Mouse (Mus musculus): ENCODE results near the gene Letm1. TPM values are rescaled to one million over a fixed set of nuclear protein-coding genes. Genes with fewer than 3 reads are reported as not detected.

The Letm1 gene
- total RNA-seq, 2 experiments from 2014 or later, result 95.4 to 101 TPM

DNA sequence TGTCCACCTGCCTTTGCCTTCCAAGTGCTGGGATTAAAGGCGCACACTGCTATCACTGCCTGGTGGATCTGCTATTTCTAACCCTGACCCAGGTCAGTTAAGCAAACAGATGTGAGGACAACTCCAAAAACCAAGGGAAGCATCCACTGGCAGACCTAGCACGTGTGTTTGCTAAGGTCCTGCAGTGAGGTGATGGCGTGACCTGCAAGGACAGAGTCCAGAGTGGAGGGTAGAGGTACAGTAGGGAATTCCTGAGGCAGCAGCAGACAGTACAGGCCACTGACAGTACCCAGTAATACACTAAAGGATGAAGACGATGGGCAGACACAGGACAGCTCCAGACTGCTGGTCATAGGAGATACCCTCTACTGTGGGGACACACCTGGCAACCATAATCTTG is 42.1 kb downstream of the Letm1 start:
- DNase-seq (ENCODE audit: low spot score in 2 of 2), result no peak

DNA sequence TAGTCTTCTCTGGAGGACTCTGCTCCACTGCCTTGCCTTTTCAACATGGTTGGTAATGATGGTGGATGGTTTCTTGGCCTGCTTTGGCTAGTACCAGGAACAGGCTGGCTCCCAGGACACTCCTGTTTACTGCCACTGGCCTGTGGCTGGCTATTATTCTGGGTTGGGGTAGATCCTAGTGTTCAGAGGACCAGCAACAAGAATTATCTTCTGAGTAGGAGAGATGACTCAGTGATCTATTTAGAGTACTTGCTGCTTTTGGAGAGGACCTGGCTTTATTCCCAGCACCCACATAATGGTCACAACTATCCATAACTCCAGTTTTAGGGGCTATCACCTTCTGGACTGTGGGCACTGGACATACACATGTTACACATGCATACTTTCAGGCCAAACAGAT is 44.3 kb downstream of the Letm1 start:
- no peak for DNase-seq (ENCODE audit: low spot score in 2 of 2)

DNA sequence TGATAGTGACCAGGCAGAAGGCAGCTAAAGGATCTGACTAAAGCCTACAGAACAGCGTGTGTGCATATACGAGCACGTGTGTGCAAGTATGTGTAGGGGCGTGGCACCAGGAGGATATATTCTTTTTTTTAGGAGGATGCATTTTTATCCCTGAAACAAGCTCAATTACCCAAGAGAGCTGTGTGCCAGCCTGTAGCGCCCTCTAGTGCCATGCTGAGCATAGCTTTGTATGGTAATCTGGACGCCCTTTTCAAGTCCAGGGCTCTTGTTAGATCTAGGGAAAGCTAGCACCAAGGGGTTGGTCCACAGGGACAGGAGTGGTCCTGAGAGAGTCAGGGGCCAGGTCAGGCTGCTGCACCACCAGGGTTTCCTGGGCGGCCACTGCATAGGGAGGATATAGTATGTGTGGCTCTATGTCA is 44.7 kb downstream of the Letm1 start:
- peak; percentile 54 to 84 for DNase-seq (ENCODE audit: low spot score in 2 of 2)

DNA sequence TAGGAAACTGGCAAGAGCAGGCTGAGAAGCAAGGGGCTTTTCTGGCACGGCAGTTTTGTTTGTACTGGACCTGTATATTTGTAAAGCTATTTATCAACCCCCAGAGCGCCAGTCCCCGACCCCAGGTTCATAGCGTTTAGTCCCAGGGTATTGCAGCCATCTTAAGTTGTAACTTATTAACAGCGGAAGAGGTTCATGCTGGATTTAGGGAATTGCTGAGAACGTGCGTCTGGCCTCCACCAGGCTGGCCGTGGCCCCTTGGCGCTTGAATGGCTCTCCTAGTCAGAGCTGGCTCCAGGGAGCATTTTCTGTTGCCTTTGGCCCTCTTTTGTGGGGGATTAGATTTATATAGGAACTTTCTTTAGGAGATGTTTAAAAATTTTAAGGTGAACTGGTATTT is 46.4 kb downstream of the Letm1 start:
- no peak for DNase-seq (ENCODE audit: low spot score in 2 of 2)

DNA sequence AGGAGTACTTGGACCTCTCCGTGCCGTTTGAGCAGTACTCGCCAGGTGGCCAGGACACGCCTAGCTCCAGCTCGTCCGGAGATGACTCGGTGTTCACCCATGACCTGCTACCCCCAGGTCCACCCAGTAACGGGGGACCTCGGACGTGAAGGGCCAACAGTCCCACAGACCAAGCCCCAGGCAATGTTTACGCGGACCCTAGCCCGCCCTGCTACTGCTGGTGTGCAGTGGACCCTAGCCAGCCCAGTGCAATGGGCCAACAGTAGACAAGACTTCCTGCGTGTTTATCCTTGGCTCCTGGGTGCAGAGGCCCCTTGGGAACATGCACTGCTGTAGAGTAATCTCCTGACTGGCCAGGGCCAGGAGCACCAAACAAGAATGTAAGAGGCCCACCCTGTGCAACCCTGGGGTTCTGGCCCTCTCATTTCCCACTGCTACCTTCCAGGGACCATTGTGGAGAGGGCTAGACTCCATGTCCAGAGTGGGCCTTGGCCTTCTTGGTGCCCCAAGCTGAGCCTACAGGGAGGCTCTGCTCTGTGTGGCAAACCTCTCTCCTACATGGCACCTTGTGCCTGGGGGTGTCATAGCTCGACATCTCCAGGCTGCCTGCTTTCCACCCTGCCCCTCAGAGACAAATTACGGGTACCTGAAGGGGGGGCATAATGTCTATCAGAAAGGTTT is 47.1 kb downstream of the Letm1 start:
- no peak for DNase-seq (ENCODE audit: low spot score in 2 of 2)

DNA sequence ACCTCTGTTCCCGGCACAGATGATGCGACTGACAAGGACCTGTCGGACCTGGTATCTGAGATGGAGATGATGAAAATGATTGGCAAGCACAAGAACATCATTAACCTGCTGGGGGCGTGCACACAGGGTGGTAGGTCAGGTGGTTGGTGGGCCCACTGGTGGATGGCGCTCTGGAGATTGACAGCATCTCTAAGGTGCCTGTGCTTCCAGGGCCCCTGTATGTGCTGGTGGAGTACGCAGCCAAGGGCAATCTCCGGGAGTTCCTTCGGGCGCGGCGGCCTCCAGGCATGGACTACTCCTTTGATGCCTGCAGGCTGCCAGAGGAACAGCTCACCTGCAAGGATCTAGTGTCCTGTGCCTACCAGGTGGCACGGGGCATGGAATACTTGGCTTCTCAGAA is 48.8 kb downstream of the Letm1 start:
- DNase-seq (ENCODE audit: low spot score in 2 of 2), result no peak

DNA sequence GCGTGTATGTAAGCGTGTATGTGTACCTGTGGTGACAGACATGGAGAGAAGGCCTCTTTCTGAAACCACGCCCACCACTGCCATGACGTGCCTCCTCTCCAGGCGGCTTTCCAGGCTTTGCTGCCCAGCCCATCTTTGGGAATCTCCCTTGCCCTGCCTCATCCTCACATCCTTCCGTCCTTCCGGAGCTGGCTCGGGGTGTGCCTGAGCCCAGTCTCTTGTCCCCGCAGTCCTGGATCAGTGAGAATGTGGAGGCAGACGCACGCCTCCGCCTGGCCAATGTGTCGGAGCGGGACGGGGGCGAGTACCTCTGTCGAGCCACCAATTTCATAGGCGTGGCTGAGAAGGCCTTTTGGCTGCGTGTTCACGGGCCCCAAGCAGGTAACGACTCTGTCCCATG is 51.6 kb downstream of the Letm1 start:
- DNase-seq (ENCODE audit: low spot score in 2 of 2), result no peak

DNA sequence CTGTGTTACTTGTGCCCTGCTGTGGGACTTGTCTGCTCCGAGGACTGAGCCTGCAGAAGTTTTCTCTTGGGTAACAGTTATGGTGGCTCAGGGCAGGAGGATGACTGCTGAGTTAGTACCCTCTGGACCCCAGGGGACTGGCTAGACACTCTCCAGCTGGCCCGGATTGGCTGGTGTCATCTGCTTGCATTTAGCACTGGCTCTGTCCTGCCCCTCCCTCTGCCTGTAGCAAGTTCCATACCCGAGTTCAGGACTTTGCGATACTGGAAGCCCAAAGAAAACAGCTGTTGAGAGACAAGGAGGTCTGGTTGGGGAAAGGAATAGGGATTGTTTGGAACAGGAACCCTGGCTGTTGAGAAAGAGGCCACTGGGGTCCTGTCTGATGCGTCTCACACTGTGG is 52.1 kb downstream of the Letm1 start:
- no peak for DNase-seq (ENCODE audit: low spot score in 2 of 2)

DNA sequence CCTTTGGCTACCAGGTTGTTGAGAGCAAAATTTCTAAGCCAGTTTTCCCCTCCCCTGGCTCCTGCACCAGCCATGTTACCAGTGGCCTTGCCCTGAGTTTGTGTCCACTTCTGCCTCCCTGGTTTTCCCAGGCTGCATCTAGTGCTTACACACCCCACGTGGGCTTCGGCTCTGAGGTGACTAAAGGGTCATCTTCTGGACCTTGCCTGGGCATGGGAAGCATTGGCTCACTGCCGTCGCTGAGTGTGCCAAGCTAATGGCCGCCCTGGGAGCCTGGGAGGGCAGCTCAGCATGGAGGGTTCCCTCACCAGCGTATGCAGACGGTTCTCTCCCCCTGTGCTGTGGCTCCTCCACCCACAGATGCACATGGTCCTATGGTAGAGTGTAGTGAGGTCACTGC is 53.8 kb downstream of the Letm1 start:
- no peak for DNase-seq (ENCODE audit: low spot score in 2 of 2)

DNA sequence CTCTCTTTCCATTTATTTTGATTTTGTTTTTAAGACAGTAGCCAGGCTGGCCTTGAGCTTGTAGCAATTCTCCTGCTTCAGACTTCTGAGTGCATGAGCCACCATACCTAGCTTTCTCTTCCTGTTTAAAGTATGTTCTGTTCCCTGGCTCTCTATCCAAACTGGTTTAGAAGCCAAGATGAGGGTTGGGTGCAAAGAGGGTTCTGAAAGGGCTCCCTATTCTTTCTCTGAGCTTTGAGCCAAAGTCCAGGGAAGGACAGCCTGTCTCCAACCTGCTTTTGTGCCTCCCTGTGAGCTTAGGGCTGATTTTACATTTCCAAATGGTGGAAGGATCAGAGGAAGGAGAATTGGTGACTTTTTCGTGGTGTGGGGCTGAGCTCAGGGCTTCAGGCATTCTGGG is 55.7 kb downstream of the Letm1 start:
- DNase-seq (ENCODE audit: low spot score in 2 of 2), result no peak

DNA sequence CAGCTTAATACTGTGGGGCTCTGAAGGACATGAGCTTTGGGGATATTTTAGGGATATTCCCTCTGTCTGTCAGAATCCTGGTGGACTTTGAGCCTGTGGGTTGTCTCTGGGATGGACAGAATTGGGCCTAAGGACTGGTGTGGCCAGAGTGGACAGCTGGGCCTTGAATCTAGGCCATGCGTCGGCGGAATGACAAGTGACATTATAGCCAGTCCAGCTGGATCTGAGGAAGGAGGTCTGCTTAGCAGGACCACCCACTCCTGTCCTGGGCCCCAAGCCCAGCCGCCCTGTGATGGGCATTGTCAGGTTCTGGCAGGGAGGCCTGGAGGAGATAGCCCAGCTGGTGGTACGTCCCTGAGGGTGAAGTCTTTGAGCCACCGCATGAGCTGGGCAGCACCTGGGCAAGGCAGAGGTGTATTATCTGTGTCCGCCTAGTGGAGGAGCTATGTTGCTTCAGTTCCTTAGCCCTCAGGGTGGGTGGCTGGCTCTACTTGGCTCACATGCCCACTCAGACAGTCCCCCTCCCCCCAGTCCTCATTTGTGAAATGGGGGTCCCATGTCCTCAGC is 56.5 kb downstream of the Letm1 start:
- DNase-seq (ENCODE audit: low spot score in 2 of 2), result no peak

DNA sequence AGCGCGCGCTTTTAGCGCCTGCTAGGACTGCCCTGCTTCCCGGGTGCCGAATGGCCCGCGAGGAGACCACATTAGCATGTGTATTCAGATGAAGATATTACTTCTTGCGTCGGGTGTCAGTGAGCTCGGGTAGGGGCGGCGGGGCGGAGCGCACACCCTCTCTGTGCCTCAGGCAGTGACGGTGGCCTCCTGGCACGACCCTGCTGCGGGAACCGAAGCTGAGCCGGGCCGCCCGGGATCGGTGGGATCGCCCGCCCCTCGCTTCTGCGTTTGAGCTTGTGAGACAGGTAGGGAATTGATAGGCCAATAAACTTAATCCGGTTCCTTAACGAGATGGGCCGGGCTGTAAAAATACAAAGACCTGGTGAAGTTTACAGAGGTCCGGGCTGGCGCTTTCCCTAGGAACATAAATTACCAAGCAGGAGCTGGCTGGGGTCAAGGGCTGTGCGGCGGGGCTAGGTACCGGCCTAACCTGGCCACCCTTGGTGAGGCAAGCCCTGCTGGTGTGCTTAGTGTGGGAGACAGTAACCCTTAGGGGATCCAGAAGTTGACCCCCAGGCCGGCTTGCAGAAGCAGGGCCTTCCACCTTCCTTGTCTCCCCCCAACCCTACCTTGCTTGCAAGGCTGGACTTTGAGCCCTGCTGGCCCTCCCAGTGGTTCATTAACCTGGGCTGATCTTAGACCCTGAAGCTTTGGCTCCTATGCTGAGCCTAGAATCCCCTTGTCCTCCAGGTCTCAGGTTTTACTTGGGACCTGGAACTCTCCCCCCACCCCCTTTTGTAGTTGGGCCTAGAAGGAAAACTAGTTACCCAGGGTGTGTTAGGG is 58.8 kb downstream of the Letm1 start:
- no peak for DNase-seq (ENCODE audit: low spot score in 2 of 2)

DNA sequence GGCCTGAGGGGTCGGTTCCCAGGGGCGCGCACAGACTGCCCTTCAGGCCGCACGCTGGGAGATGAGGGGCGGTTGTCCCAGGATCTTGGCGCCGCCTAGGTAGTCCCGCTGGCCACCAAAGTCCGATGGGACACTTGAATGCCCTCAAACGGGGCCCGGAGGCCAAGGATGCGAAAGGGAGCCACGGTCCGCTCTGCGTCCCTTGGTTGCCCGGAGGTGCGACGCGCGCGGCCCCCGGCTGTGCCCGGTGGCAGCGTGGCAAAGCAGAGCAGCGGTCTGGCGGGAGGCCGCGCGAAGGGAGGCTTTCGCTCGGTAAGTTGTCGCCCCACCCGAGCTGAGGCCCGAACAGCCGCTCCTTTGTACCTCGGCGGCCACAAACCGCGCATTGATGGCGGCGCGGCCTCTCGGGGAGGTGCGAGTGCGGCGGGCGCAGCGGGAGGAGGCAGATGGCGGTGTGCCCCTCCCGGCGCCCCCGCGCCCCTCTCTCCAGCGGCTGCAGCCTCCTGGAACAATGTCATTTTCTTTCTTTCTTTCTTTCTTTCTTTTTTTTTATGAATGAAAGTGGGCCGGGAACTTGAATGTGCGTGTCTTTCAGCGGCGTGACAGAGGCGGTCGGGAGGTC is 59.5 kb downstream of the Letm1 start:
- no peak for DNase-seq (ENCODE audit: low spot score in 2 of 2)

DNA sequence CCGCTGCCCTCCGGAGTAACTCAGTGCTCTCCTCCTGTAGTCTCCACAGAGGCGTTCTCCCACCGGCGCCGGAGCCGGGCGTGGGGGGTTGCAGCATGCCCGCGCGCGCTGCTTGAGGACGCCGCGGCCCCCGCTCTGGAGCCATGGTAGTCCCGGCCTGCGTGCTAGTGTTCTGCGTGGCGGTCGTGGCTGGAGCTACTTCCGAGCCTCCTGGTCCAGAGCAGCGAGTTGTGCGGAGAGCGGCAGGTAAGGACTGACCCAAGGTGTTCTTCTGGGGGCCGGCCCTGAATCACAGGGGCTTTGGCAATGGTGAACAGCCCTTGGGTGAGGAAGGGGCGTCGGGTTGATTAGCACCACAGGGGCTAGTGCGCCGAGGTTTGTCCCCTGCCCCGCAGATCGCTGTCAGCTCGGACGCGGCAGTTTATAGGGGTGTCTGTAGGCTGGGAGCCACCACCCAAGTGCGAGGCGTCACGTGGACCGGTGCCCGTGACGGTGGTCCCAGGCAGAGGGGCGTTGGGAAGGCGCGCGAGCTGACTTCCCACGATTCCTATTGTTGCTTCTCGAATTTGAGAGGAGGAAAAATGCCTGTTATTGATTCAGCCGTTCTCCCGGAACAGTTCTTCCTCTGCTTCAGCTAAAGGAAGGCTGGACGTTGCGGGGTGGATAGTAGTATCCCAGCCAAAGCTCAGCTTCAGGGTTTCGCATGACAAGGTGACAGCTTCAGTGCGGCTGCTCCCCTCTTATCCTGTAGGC is 60.2 kb downstream of the Letm1 start:
- no peak for DNase-seq (ENCODE audit: low spot score in 2 of 2)

DNA sequence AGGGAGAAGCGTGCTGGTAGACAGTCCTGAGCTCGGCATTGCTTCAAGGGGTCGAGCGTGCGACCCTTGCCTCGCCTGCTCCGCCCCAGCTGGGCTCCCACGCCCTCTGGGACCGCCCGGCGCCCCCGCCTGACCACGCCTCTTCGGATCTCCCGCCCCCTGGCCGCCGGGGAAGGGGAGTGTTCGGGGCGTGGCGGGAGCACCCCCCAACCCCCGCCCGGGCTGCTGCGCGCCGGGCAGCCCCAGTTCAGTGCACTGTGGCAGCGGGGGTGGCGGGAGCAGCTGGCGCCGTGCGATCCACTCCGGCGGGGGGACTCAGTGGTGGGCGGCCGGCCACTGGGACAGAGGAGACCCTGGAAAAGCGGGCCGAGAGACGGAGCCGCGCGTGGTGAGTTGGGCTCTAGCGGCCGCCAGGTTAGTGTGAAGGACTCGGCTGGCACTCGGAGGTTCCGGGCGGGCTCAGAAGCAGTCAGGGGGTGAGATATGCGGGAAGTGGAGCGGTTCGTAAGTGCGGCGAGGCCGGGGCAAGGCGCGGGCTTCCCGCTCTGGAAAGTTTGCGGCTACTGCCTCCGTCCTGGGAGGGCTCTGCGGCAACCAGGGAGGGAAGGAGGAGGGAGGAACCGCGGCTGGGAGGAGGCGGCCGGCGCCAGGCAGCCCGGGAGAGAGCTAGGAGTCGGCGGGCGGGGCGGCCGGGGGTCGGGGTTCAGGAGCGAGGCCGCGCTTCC is 60.9 kb downstream of the Letm1 start, which contains the start of gene Fgfr3:
Fgfr3 (plus strand) TSS at position 134 of the 725 bp plus-strand sequence.
- no peak for DNase-seq (ENCODE audit: low spot score in 2 of 2)

DNA sequence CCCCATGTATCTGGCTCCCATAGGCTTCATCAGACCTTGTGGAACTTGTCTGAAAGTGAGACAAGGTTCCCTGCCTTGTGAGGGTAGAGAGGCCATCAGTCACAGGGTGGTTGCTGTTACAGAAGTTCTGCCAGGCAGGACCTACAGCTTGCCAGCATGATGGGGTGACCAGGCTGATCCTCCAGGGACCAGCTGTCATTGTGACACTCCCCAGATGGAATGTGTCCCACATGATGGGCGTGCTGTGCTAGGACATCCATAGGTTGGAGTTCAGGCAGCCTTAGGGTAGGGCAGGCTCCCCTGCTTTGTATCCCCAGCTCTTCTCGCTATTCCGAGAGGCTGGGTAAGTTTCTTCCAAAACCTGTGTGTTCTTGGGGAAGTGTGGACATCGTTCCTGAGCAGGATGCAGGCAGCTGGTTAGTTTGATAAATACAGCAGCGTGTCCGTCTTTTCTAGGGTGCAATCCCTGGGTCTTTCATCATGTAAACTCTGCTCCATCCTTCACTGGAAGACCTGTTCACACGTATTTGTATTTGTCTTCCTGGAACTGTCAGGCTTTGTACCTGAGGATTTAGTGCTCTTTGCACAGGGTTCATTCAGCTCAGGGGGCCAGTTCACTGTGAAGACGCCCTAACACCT is 61.6 kb downstream of the Letm1 start:
- no peak for DNase-seq (ENCODE audit: low spot score in 2 of 2)

DNA sequence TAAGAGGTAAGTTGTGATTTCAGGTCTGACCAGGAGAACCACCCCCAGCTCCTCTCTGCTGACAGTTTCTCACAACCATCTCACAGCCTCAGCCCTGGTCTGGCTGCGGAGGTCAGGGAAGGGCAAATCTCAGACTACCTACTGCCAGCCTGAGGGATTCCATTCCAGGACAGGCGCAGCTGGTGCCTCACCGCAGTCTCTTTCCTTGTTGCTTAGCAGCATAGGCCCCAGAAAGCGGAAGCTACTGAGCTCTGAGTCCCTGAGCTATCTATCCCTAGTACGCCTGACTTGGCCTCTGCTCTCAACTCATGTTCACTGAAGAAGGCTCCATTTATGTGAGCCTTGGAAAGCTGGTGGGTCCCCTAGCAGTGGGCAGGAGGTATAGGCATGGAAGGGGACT is 64.2 kb downstream of the Letm1 start:
- DNase-seq (ENCODE audit: low spot score in 2 of 2), result no peak

DNA sequence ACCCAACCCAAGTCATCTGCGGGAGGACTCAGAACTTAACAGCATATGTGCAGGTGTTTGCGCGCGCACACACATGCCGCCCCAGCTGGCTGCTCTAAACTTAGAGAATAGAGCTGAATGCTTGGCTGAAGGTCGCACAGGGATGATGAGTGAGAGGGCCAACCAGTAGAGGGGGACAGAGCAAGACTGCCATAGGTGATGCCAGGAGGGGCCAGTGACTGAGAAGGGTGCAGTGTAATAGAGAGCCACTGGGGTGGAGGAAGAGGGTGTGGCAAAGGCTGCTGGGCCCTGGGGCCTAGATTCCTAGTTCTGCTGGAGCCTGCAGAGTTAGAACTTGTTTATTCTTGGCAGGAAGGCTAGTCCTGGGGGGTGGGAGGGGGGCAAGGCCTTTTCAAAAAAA is 66.2 kb downstream of the Letm1 start:
- DNase-seq (ENCODE audit: low spot score in 2 of 2), result no peak

DNA sequence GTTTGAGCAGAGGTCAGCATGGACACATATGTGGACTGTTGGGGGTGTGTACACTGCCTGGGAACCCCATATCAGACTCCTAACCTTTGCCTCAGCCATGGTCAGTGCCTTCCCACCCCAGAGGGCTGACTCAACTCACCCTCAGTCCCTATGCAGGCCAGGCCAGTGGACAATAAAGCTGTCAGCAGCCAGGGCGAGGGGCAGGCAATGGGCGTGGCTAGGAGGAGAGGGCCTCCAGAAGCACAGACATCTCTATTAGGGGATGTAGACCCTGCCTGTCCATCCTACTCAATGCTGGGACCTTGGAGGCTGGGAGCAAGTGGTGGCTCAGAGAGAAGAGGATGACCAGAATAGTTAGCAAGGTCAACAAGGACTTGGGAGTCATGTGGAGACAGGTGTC is 67.4 kb downstream of the Letm1 start:
- no peak for DNase-seq (ENCODE audit: low spot score in 2 of 2)

DNA sequence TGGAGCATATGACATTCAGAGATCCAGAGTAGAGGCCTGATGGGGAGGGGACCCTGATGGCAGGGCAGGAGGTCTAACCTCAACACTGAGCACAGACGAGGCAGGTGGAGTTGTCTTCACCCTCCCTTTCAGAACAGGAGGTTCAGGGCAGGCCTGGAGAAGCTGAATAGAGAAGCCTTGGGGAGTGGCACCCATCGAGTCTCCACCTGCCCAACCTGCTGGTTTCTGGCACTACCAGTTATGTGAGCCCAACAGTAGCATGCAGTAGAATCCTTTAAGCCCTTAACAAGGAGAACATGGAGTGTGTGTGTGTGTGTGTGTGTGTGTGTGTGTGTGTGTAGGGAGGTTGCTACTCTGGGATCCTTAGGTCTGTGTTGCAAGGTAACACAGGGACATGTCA is 70.1 kb downstream of the Letm1 start:
- no peak for DNase-seq (ENCODE audit: low spot score in 2 of 2)
